Mouse (Mus musculus) limb, embryonic 15.5 days (tissue): Measurements from ENCODE around the gene Bcl9l. TPM values are rescaled to one million over a fixed set of nuclear protein-coding genes. Genes with fewer than 3 reads are reported as not detected.
"Not testable (repeated sequence)": the region's sequence is repeated elsewhere in the genome, so short reads cannot be mapped to it uniquely, and the experiment has no call there.

Experiments used
- ATAC-seq: fragments of 200-750 bp; cut with Nextera tagmentation; 2 replicates; pipeline ENCODE4 v1.8.0; 2017; ENCODE audit warnings: low read depth, moderate TSS enrichment; ENCODE audit not compliant: insufficient number of reproducible peaks, low FRiP score, low TSS enrichment
- H3K27ac ChIP-seq: fragments of 300-500 bp; sonication (generic); 2 replicates; pipeline ENCODE4 v1.5.1; 2015; ENCODE audit warnings: moderate library complexity, mild to moderate bottlenecking, inconsistent platforms
- H3K27me3 ChIP-seq: fragments of 300-500 bp; sonication (generic); 2 replicates; pipeline ENCODE4 v1.6.1; 2015; ENCODE audit warnings: inconsistent platforms
- H3K36me3 ChIP-seq: fragments of 300-500 bp; sonication (generic); 2 replicates; pipeline ENCODE4 v1.6.1; 2015; ENCODE audit warnings: inconsistent platforms
- H3K4me1 ChIP-seq: fragments of 300-500 bp; sonication (generic); 2 replicates; pipeline ENCODE4 v1.6.1; 2015; ENCODE audit warnings: inconsistent platforms
- H3K4me2 ChIP-seq: fragments of 300-500 bp; sonication (generic); 2 replicates; pipeline ENCODE4 v1.6.1; 2015; ENCODE audit warnings: mild to moderate bottlenecking, inconsistent platforms
- H3K4me3 ChIP-seq: fragments of 300-500 bp; sonication (generic); 2 replicates; pipeline ENCODE4 v1.5.1; 2015; ENCODE audit warnings: mild to moderate bottlenecking, inconsistent platforms
- H3K9ac ChIP-seq: fragments of 300-500 bp; sonication (generic); 2 replicates; pipeline ENCODE4 v1.6.1; 2015; ENCODE audit warnings: inconsistent platforms
- H3K9me3 ChIP-seq: fragments of 300-500 bp; sonication (generic); 2 replicates; pipeline ENCODE4 v1.6.1; 2016; ENCODE audit warnings: inconsistent platforms
- WGBS: fragments of 180-500 bp; shearing (Covaris S2); methylation state at CpG from one replicate; pipeline ENCODE4 v1.1.7; 2015; 5-methylcytosine and 5-hydroxymethylcytosine counted together
- polyA plus RNA-seq: library from polyadenylated mRNA; unstranded; fragments of >200 nt; fragmentation: Nextera tagmentation; extraction: Ambion mirVana; gene quantifications from 2 replicates; pipeline ENCODE4 v1.2.1, GENCODE M21; 2015

Gene Bcl9l
- 16.8 and 18.5 TPM in 2 replicates for polyA plus RNA-seq

- ATAC-seq, result peak; percentile 73
- H3K36me3 ChIP-seq, result no peaks in the 10 kb centered on the region
- WGBS, result under 1% methylated on average over 30 of the region's 31 CpGs
These were observed at the start of gene Bcl9l for GRCm38 (mm10) chr9:44482552-44482951. Gene Bcl9l (plus strand): TSS chr9:44482825.

GRCm38 (mm10) chr9:44435747-44436146, 46.9 kb upstream of the Bcl9l start:
- Histone ChIP-seq H3K4me3 (no peak overlapping the region), H3K4me2 (no peak overlapping the region), H3K9ac (no peak overlapping the region), H3K27ac (no peak overlapping the region), H3K4me1 (peaks cover 7% of the 10 kb centered on the region), H3K9me3 (no peaks in the 10 kb centered on the region), H3K36me3 (no peaks in the 10 kb centered on the region), H3K27me3 (no peaks in the 10 kb centered on the region)
- 70% methylated on average over 6 of the region's 6 CpGs for WGBS
- no peak for ATAC-seq

More at GRCm38 (mm10) chr9:44482552-44482951, at the start of gene Bcl9l:
- Histone ChIP-seq H3K4me3 (peak within 1 kb of the TSS; percentile 98), H3K4me1 (peaks cover 59% of the 10 kb centered on the region), H3K27me3 (no peaks in the 10 kb centered on the region), H3K9me3 (no peaks in the 10 kb centered on the region), H3K27ac (peak within 1 kb of the TSS; percentile 99), H3K9ac (peak within 1 kb of the TSS; percentile 97), H3K4me2 (peak within 1 kb of the TSS; percentile 81)

GRCm38 (mm10) chr9:44440961-44441360, 41.7 kb upstream of the Bcl9l start, which contains the start of gene Foxr1:
Gene Foxr1 (minus strand): TSS chr9:44441136.
- Histone ChIP-seq H3K27ac (no peak within 1 kb of the TSS), H3K4me3 (no peak within 1 kb of the TSS)
- 75% methylated on average over 19 of the region's 19 CpGs for WGBS

GRCm38 (mm10) chr9:44444402-44445025, 38.1 kb upstream of the Bcl9l start:
- H3K4me3 ChIP-seq, H3K36me3 ChIP-seq, H3K4me1 ChIP-seq, H3K27ac ChIP-seq, H3K4me2 ChIP-seq, H3K9ac ChIP-seq, H3K9me3 ChIP-seq, H3K27me3 ChIP-seq, ATAC-seq: not testable (repeated sequence)
- 85% methylated on average over 7 of the region's 7 CpGs for WGBS

More at GRCm38 (mm10) chr9:44440961-44441360, 41.7 kb upstream of the Bcl9l start, which contains the start of gene Foxr1:
- ATAC-seq, result no peak
- no peak within 1 kb of the TSS for H3K9ac ChIP-seq
- H3K4me2 ChIP-seq, result no peak within 1 kb of the TSS
- H3K4me1 ChIP-seq, result no peaks in the 10 kb centered on the region
- no peaks in the 10 kb centered on the region for H3K27me3 ChIP-seq
- H3K9me3 ChIP-seq, result no peaks in the 10 kb centered on the region
- no peaks in the 10 kb centered on the region for H3K36me3 ChIP-seq

- Histone ChIP-seq H3K36me3 (no peaks in the 10 kb centered on the region), H3K9me3 (no peaks in the 10 kb centered on the region), H3K4me1 (peaks cover 11% of the 10 kb centered on the region), H3K27me3 (peaks cover 18% of the 10 kb centered on the region), H3K9ac (no peak overlapping the region), H3K27ac (no peak overlapping the region), H3K4me2 (no peak overlapping the region), H3K4me3 (no peak overlapping the region)
- ATAC-seq, result no peak
These were observed 32.2 kb upstream of the Bcl9l start for GRCm38 (mm10) chr9:44450387-44450786.

GRCm38 (mm10) chr9:44454132-44454890, 28.3 kb upstream of the Bcl9l start:
- peaks cover 18% of the 10 kb centered on the region for H3K27me3 ChIP-seq
- peak overlapping the region; percentile 12; the same call in 1 of the 2 replicates for H3K4me2 ChIP-seq
- 9% methylated on average over 14 of the region's 14 CpGs for WGBS
- H3K9ac ChIP-seq, result no peak overlapping the region
- no peaks in the 10 kb centered on the region for H3K9me3 ChIP-seq
- H3K36me3 ChIP-seq, result no peaks in the 10 kb centered on the region
- no peak overlapping the region for H3K4me3 ChIP-seq
- peak; percentile 84 for ATAC-seq
- no peak overlapping the region for H3K27ac ChIP-seq
- peaks cover 14% of the 10 kb centered on the region for H3K4me1 ChIP-seq

- H3K36me3 ChIP-seq, result no peaks in the 10 kb centered on the region
- 19% methylated on average over 4 of the region's 4 CpGs for WGBS
- no peak for ATAC-seq
- peaks cover 14% of the 10 kb centered on the region for H3K4me1 ChIP-seq
- no peak within 1 kb of the TSS for H3K4me3 ChIP-seq
- no peak within 1 kb of the TSS for H3K9ac ChIP-seq
- no peak within 1 kb of the TSS for H3K27ac ChIP-seq
- no peaks in the 10 kb centered on the region for H3K9me3 ChIP-seq
- peaks cover 18% of the 10 kb centered on the region for H3K27me3 ChIP-seq
- H3K4me2 ChIP-seq, result peak within 1 kb of the TSS; percentile 12; the same call in 1 of the 2 replicates
These were observed 27.8 kb upstream of the Bcl9l start, which contains the start of gene Upk2 for GRCm38 (mm10) chr9:44454891-44455220. Gene Upk2 (minus strand): TSS chr9:44454976.

- no peak overlapping the region for H3K4me2 ChIP-seq
- peaks cover 18% of the 10 kb centered on the region for H3K27me3 ChIP-seq
These were observed 25.4 kb upstream of the Bcl9l start for GRCm38 (mm10) chr9:44457035-44457742.

GRCm38 (mm10) chr9:44461950-44462349, 20.7 kb upstream of the Bcl9l start:
- Histone ChIP-seq H3K36me3 (no peaks in the 10 kb centered on the region), H3K4me3 (no peak overlapping the region), H3K4me1 (peaks cover 2% of the 10 kb centered on the region; the same call in 1 of the 2 replicates), H3K9ac (no peak overlapping the region), H3K27me3 (no peaks in the 10 kb centered on the region), H3K9me3 (no peaks in the 10 kb centered on the region), H3K27ac (no peak overlapping the region), H3K4me2 (no peak overlapping the region)
- no peak for ATAC-seq
- WGBS, result 79% methylated on average over 5 of the region's 5 CpGs

More at GRCm38 (mm10) chr9:44457035-44457742, 25.4 kb upstream of the Bcl9l start:
- ATAC-seq, result no peak
- Histone ChIP-seq H3K36me3 (no peaks in the 10 kb centered on the region), H3K4me1 (peaks cover 14% of the 10 kb centered on the region), H3K9ac (no peak overlapping the region), H3K4me3 (no peak overlapping the region), H3K27ac (no peak overlapping the region), H3K9me3 (no peaks in the 10 kb centered on the region)
- 14% methylated on average over 11 of the region's 11 CpGs for WGBS

GRCm38 (mm10) chr9:44468224-44468623, 14.4 kb upstream of the Bcl9l start:
- WGBS, result 48% methylated on average over 7 of the region's 7 CpGs
- no peaks in the 10 kb centered on the region for H3K9me3 ChIP-seq
- ATAC-seq, result no peak
- H3K27me3 ChIP-seq, result no peaks in the 10 kb centered on the region
- no peaks in the 10 kb centered on the region for H3K36me3 ChIP-seq
- H3K4me2 ChIP-seq, result no peak overlapping the region
- no peak overlapping the region for H3K27ac ChIP-seq
- H3K4me3 ChIP-seq, result no peak overlapping the region
- no peak overlapping the region for H3K9ac ChIP-seq
- H3K4me1 ChIP-seq, result no peaks in the 10 kb centered on the region

- Histone ChIP-seq H3K4me2 (no peak overlapping the region), H3K9me3 (no peaks in the 10 kb centered on the region), H3K4me1 (no peaks in the 10 kb centered on the region), H3K27me3 (no peaks in the 10 kb centered on the region), H3K4me3 (no peak overlapping the region), H3K27ac (no peak overlapping the region), H3K36me3 (no peaks in the 10 kb centered on the region), H3K9ac (no peak overlapping the region)
- WGBS, result 44% methylated on average over 2 of the region's 2 CpGs
- ATAC-seq, result no peak
These were observed 13.8 kb upstream of the Bcl9l start for GRCm38 (mm10) chr9:44468800-44469199.

GRCm38 (mm10) chr9:44473184-44473583, 9.4 kb upstream of the Bcl9l start:
- Histone ChIP-seq H3K36me3 (no peaks in the 10 kb centered on the region), H3K27ac (no peak overlapping the region), H3K27me3 (no peaks in the 10 kb centered on the region), H3K9ac (no peak overlapping the region), H3K9me3 (no peaks in the 10 kb centered on the region), H3K4me1 (peaks cover 8% of the 10 kb centered on the region), H3K4me3 (no peak overlapping the region), H3K4me2 (no peak overlapping the region)
- no peak for ATAC-seq
- WGBS, result 55% methylated on average over 3 of the region's 3 CpGs
